Mouse (Mus musculus) stomach, postnatal 0 days (tissue): Measurements from ENCODE around the gene Gm11938.

ENCODE experiments used
- CTCF ChIP-seq: IDR thresholded peaks from 2 replicates; pipeline ENCODE4 v1.5.1; 2016; ENCODE audit warnings: antibody characterized with exemption, low read depth, mild to moderate bottlenecking, moderate library complexity
- EP300 ChIP-seq: optimal IDR thresholded peaks from 2 replicates; pipeline ENCODE3; 2016; ENCODE audit warnings: antibody characterized with exemption

DNA sequence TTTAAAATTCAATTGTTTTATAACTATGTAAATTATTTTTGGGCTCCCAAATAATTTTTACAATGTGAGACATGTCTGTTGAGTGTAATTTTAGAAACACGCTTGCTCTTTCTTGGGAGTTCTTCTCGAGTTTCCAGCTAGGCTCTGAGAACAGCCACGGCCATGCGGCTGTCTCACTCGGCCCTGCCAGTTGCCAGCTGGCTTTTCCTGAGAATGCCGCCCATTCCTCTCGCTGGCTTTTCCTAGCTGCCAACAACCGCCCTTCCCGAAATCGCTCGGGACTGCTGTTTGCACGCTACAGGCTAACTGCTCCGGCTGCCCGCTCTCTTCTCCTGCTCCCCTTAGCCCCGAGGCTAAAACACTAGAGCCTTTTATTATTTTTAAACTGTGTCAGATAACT is 43.3 kb upstream of the Gm11938 start:
- TF ChIP-seq EP300 (no peak), CTCF (no peak)
